Mouse (Mus musculus): ENCODE data around the gene Ano3. TPM values are rescaled to one million over a fixed set of nuclear protein-coding genes. Genes with fewer than 3 reads are reported as not detected.
A peak's percentile ranks its signal among the peaks of the same experiment; 100 is the strongest.
"Not testable (repeated sequence)": the region's sequence is repeated elsewhere in the genome, so short reads cannot be mapped to it uniquely, and the experiment has no call there.

The Ano3 gene
- polyA plus RNA-seq (2015; fragmentation: Nextera tagmentation; extraction: Ambion mirVana) = 0.68 and 1.2 TPM in 2 replicates

GRCm38 (mm10) chr2:110950823-110951222 is at the start of gene Ano3:
TSS of gene Ano3 (minus strand) at chr2:110950923.
- ATAC-seq (replicated peaks); H3K36me3 ChIP-seq (replicated peaks); H3K27me3 ChIP-seq (replicated peaks); H3K9me3 ChIP-seq; H3K27ac ChIP-seq: not testable (repeated sequence)
- Histone ChIP-seq H3K4me3 (peak within 1 kb of the TSS; percentile 47), H3K4me1 (peaks cover 11% of the 10 kb centered on the region), H3K4me2 (peak within 1 kb of the TSS; percentile 74), H3K9ac (peak within 1 kb of the TSS; percentile 37)

- Histone ChIP-seq H3K4me2 (no peak overlapping the region), H3K36me3 (replicated peaks) (no peaks in the 10 kb centered on the region), H3K9me3 (no peaks in the 10 kb centered on the region), H3K4me3 (no peak overlapping the region), H3K27ac (no peak overlapping the region), H3K4me1 (no peaks in the 10 kb centered on the region), H3K9ac (no peak overlapping the region), H3K27me3 (replicated peaks) (no peaks in the 10 kb centered on the region)
- no peak for ATAC-seq (replicated peaks)
- WGBS = 93% methylated on average over 1 of the region's 1 CpGs
Observed at GRCm38 (mm10) chr2:110990071-110990470, 39.3 kb upstream of the Ano3 start.

DNA sequence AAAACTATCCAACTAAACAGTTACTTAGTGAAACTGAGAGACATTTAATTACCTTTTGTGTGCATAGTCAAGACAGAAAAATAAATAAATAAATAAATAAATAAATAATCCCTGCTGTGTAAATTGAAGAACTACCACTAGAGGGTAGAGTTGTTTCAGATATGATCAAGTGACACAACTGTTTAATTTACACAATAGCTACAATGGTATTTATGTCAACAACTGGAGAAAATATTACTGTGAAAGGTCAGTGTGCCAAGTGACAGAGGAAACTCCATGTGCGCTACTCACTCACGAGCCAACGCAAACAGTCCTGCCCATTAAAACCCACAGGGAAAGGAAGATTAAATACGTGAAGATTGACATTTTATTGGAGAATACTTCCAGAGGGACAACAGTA is 38.8 kb upstream of the Ano3 start:
- Histone ChIP-seq H3K9me3 (no peaks in the 10 kb centered on the region), H3K4me3 (no peak overlapping the region), H3K4me2 (no peak overlapping the region), H3K27ac (no peak overlapping the region), H3K9ac (no peak overlapping the region), H3K27me3 (replicated peaks) (no peaks in the 10 kb centered on the region), H3K4me1 (no peaks in the 10 kb centered on the region), H3K36me3 (replicated peaks) (no peaks in the 10 kb centered on the region)
- no peak for ATAC-seq (replicated peaks)
- WGBS = 79% methylated on average over 4 of the region's 4 CpGs

DNA sequence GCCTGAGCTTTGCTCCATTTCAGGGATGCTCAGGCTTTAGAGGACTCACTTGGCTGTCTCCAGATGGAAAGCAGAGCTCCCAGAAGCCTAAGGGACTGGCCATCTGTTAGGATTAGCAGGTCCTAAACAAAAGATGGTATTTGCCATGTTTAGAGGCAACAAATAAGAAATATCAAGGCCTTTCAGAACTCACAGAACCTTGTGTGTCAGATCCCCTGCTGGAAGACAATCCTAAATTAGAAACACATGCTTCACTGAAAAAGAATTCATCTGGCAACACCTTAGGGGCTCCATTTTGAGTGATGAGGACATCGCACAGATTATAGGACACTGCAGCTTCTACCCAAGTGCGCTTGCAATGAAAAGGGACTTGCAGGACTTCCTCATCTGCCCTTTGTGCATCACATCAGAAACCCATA is 35.1 kb upstream of the Ano3 start:
- Histone ChIP-seq H3K9me3 (no peaks in the 10 kb centered on the region), H3K4me3 (no peak overlapping the region), H3K36me3 (replicated peaks) (no peaks in the 10 kb centered on the region), H3K27me3 (replicated peaks) (no peaks in the 10 kb centered on the region), H3K27ac (no peak overlapping the region), H3K4me1 (no peaks in the 10 kb centered on the region), H3K4me2 (no peak overlapping the region), H3K9ac (no peak overlapping the region)
- no peak for ATAC-seq (replicated peaks)
- WGBS = 54% methylated on average over 2 of the region's 2 CpGs

GRCm38 (mm10) chr2:110981733-110982132 is 31.0 kb upstream of the Ano3 start:
- WGBS = 31% methylated on average over 1 of the region's 1 CpGs
- Histone ChIP-seq H3K9me3 (no peaks in the 10 kb centered on the region), H3K27ac (no peak overlapping the region), H3K4me1 (no peaks in the 10 kb centered on the region), H3K27me3 (replicated peaks) (no peaks in the 10 kb centered on the region), H3K4me3 (no peak overlapping the region), H3K4me2 (no peak overlapping the region), H3K9ac (no peak overlapping the region), H3K36me3 (replicated peaks) (no peaks in the 10 kb centered on the region)
- ATAC-seq (replicated peaks) = peak; percentile 71; the same call in 1 of the 2 replicates

- Histone ChIP-seq H3K36me3 (replicated peaks) (no peaks in the 10 kb centered on the region), H3K4me3 (no peak overlapping the region), H3K27me3 (replicated peaks) (no peaks in the 10 kb centered on the region), H3K4me2 (no peak overlapping the region), H3K9ac (no peak overlapping the region), H3K9me3 (no peaks in the 10 kb centered on the region), H3K4me1 (no peaks in the 10 kb centered on the region), H3K27ac (no peak overlapping the region)
- ATAC-seq (replicated peaks) = no peak
- WGBS = 91% methylated on average over 2 of the region's 2 CpGs
Observed at GRCm38 (mm10) chr2:110979610-110980009, 28.9 kb upstream of the Ano3 start.

DNA sequence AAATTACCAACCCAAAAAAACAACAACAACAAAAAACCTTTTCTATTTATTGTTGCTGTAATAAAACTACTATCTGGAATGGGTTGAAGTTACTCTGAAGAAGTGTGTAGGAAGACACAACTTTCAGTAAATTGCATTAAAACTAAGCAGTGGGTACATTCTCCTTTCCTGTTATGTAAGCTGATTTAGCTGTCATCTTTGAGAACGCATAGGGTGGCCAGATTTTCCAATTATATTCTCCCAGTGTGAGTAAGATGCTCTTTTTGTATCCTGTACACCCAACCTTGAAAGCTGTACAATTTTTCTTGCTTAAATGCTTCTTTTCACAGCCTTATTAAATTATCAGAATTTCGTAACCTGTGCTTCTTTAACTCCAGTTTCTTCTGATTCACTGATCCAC is 26.1 kb upstream of the Ano3 start:
- H3K36me3 ChIP-seq (replicated peaks) = no peaks in the 10 kb centered on the region
- H3K9ac ChIP-seq = no peak overlapping the region
- ATAC-seq (replicated peaks) = no peak
- WGBS = 89% methylated on average over 2 of the region's 2 CpGs
- no peak overlapping the region for H3K4me3 ChIP-seq
- H3K27ac ChIP-seq = no peak overlapping the region
- H3K27me3 ChIP-seq (replicated peaks) = no peaks in the 10 kb centered on the region
- no peaks in the 10 kb centered on the region for H3K4me1 ChIP-seq
- H3K4me2 ChIP-seq = no peak overlapping the region
- H3K9me3 ChIP-seq = no peaks in the 10 kb centered on the region

GRCm38 (mm10) chr2:110970158-110970557 is 19.4 kb upstream of the Ano3 start:
- no peak for ATAC-seq (replicated peaks)
- H3K4me3 ChIP-seq = no peak overlapping the region

DNA sequence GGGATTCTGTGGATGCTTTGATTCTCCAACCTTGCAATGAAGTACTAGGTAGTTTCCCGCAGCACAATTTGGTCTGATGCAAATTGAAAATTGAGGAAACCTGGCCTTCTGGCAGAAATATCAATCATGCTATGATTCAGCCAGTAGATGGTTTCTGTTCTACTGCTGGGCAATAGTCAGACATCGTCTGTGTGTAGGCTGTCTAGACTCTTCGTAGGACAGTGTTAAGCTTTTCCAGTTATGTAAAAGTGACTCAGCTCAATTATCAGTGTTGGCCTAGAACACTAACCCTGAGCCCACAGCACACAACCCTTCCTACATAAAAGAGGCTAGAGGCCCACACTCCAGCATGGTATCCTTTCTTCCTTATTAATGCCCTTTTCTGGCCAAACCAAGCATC is 14.7 kb upstream of the Ano3 start:
- H3K27ac ChIP-seq = no peak overlapping the region
- no peak overlapping the region for H3K9ac ChIP-seq
- 92% methylated on average over 3 of the region's 3 CpGs for WGBS
- H3K36me3 ChIP-seq (replicated peaks) = no peaks in the 10 kb centered on the region
- no peak overlapping the region for H3K4me2 ChIP-seq
- H3K4me3 ChIP-seq = no peak overlapping the region
- H3K9me3 ChIP-seq = no peaks in the 10 kb centered on the region
- ATAC-seq (replicated peaks) = no peak
- H3K27me3 ChIP-seq (replicated peaks) = no peaks in the 10 kb centered on the region
- H3K4me1 ChIP-seq = no peaks in the 10 kb centered on the region

More at GRCm38 (mm10) chr2:110970158-110970557, 19.4 kb upstream of the Ano3 start:
- no peaks in the 10 kb centered on the region for H3K36me3 ChIP-seq (replicated peaks)
- H3K27me3 ChIP-seq (replicated peaks) = no peaks in the 10 kb centered on the region
- 84% methylated on average over 2 of the region's 2 CpGs for WGBS
- no peak overlapping the region for H3K9ac ChIP-seq
- H3K9me3 ChIP-seq = no peaks in the 10 kb centered on the region
- H3K27ac ChIP-seq = no peak overlapping the region
- no peaks in the 10 kb centered on the region for H3K4me1 ChIP-seq
- H3K4me2 ChIP-seq = no peak overlapping the region

DNA sequence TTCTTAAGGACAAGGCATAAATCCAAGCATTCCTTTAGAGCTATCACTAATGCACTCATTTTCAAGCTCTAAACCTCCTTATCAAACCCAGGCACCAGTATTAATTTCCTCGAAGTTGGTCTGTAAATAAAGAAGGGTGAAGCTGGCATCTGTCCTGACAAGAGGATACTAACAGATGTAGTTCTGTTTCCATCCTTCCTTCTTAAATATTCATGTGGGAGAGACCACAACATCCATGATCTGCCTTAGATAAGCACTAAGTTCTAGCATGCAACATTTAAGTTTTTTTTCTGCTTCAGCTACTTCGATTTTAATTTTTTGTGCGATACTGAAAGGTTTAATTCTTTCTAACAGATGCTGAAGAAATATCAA is 305 bp downstream of the Ano3 start:
- 60% methylated on average over 3 of the region's 3 CpGs for WGBS
- H3K9ac ChIP-seq = peak overlapping the region; percentile 37; the same call in 1 of the 2 replicates
- peak overlapping the region; percentile 47 for H3K4me3 ChIP-seq

GRCm38 (mm10) chr2:110949679-110950431 is 868 bp downstream of the Ano3 start:
- peak overlapping the region; percentile 74 for H3K4me2 ChIP-seq

More for the DNA sequence above, 305 bp downstream of the Ano3 start:
- Histone ChIP-seq H3K4me1 (peaks cover 11% of the 10 kb centered on the region), H3K36me3 (replicated peaks) (no peaks in the 10 kb centered on the region), H3K27ac (no peak overlapping the region), H3K9me3 (no peaks in the 10 kb centered on the region), H3K4me2 (peak overlapping the region; percentile 74), H3K27me3 (replicated peaks) (no peaks in the 10 kb centered on the region)
- no peak for ATAC-seq (replicated peaks)

GRCm38 (mm10) chr2:110945171-110945570 is 5.6 kb downstream of the Ano3 start:
- H3K4me3 ChIP-seq = no peak overlapping the region
- no peak overlapping the region for H3K9ac ChIP-seq
- H3K36me3 ChIP-seq (replicated peaks) = no peaks in the 10 kb centered on the region
- no peak overlapping the region for H3K27ac ChIP-seq
- WGBS = 80% methylated on average over 1 of the region's 1 CpGs
- H3K4me2 ChIP-seq = no peak overlapping the region
- no peaks in the 10 kb centered on the region for H3K27me3 ChIP-seq (replicated peaks)
- no peaks in the 10 kb centered on the region for H3K9me3 ChIP-seq
- H3K4me1 ChIP-seq = peaks cover 8% of the 10 kb centered on the region
- no peak for ATAC-seq (replicated peaks)

More at GRCm38 (mm10) chr2:110949679-110950431, 868 bp downstream of the Ano3 start:
- Histone ChIP-seq H3K9me3 (no peaks in the 10 kb centered on the region), H3K4me3 (peak overlapping the region; percentile 47), H3K36me3 (replicated peaks) (no peaks in the 10 kb centered on the region), H3K27ac (no peak overlapping the region), H3K9ac (peak overlapping the region; percentile 37), H3K4me1 (peaks cover 11% of the 10 kb centered on the region), H3K27me3 (replicated peaks) (no peaks in the 10 kb centered on the region)
- ATAC-seq (replicated peaks) = peak; percentile 98
- WGBS = 4% methylated on average over 20 of the region's 20 CpGs

- H3K36me3 ChIP-seq (replicated peaks) = no peaks in the 10 kb centered on the region
- H3K9me3 ChIP-seq = no peaks in the 10 kb centered on the region
- H3K27ac ChIP-seq = no peak overlapping the region
- no peak overlapping the region for H3K4me2 ChIP-seq
- ATAC-seq (replicated peaks) = no peak
- no peak overlapping the region for H3K4me3 ChIP-seq
- H3K4me1 ChIP-seq = no peaks in the 10 kb centered on the region
- H3K9ac ChIP-seq = no peak overlapping the region
- no peaks in the 10 kb centered on the region for H3K27me3 ChIP-seq (replicated peaks)
Observed at GRCm38 (mm10) chr2:110935691-110936090, 15.0 kb downstream of the Ano3 start.

All from midbrain, embryonic 15.5 days (tissue).